Mouse (Mus musculus) ES-Bruce4 (cell line): Measurements from ENCODE around the gene Gramd4. TPM values are rescaled to one million over a fixed set of nuclear protein-coding genes. Genes with fewer than 3 reads are reported as not detected.

Experiments
- H3K27ac ChIP-seq: 2 replicates; pipeline ENCODE4 v1.5.1; 2012; ENCODE audit warnings: low read length, inconsistent platforms; ENCODE audit not compliant: insufficient read depth
- H3K27me3 ChIP-seq: 2 replicates; pipeline ENCODE4 v1.6.1; 2012; ENCODE audit warnings: mild to moderate bottlenecking, low read length, inconsistent platforms; ENCODE audit not compliant: control insufficient read depth, poor library complexity, insufficient read depth, severe bottlenecking
- H3K36me3 ChIP-seq: 2 replicates; pipeline ENCODE4 v1.6.1; 2012; ENCODE audit warnings: inconsistent platforms, mild to moderate bottlenecking, low read length, moderate library complexity; ENCODE audit not compliant: control insufficient read depth, poor library complexity, insufficient read depth, severe bottlenecking
- H3K4me1 ChIP-seq: one replicate; pipeline ENCODE4 v1.8.1; 2011; ENCODE audit warnings: low read length; ENCODE audit not compliant: control insufficient read depth, insufficient read depth
- H3K4me3 ChIP-seq: 2 replicates; pipeline ENCODE4 v1.5.1; 2011; ENCODE audit warnings: low read depth, mild to moderate bottlenecking, low read length
- H3K9ac ChIP-seq: 2 replicates; pipeline ENCODE4 v1.6.1; 2012; ENCODE audit warnings: low read depth, mild to moderate bottlenecking, inconsistent platforms; ENCODE audit not compliant: poor library complexity, severe bottlenecking
- H3K9me3 ChIP-seq: replicated peaks from 2 replicates; pipeline ENCODE4 v1.6.1; 2012; ENCODE audit warnings: mild to moderate bottlenecking, low read length, inconsistent platforms; ENCODE audit not compliant: control insufficient read depth, poor library complexity, insufficient read depth, severe bottlenecking
- CTCF ChIP-seq: IDR thresholded peaks from one replicate; pipeline ENCODE4 v1.8.1; 2011; ENCODE audit warnings: low read depth, low read length
- EP300 ChIP-seq: IDR thresholded peaks from 2 replicates; pipeline ENCODE4 v1.6.1; 2011; ENCODE audit warnings: low read depth, low read length; ENCODE audit not compliant: insufficient read depth
- POLR2A ChIP-seq: IDR thresholded peaks from one replicate; pipeline ENCODE4 v1.8.1; 2011; ENCODE audit warnings: low read length; ENCODE audit not compliant: insufficient read depth
- polyA plus RNA-seq: library from polyadenylated mRNA; stranded (reverse); fragments of >200 nt; gene quantifications from 2 replicates; pipeline ENCODE4 v1.2.4, GENCODE M21; 2011; ENCODE audit warnings: low read depth; ENCODE audit not compliant: missing spikeins, insufficient read depth, insufficient read length

The Gramd4 gene
- polyA plus RNA-seq, 1 experiment = 22.6 TPM

GRCm38 (mm10) chr15:86109650-86110211, 52.2 kb downstream of the Gramd4 start:
- Histone ChIP-seq H3K9ac (no peak overlapping the region), H3K9me3 (no peaks in the 10 kb centered on the region), H3K27me3 (no peaks in the 10 kb centered on the region), H3K4me1 (peaks cover 5% of the 10 kb centered on the region), H3K27ac (no peak overlapping the region), H3K36me3 (no peaks in the 10 kb centered on the region), H3K4me3 (no peak overlapping the region)
- no peak for TF ChIP-seq CTCF
- no peak for TF ChIP-seq EP300
- no peak for TF ChIP-seq POLR2A

- TF ChIP-seq CTCF = no peak
- TF ChIP-seq POLR2A = no peak
- no peak for TF ChIP-seq EP300
- Histone ChIP-seq H3K9ac (no peak overlapping the region), H3K27me3 (no peaks in the 10 kb centered on the region)
These were observed 53.0 kb downstream of the Gramd4 start for GRCm38 (mm10) chr15:86110361-86111103.

GRCm38 (mm10) chr15:86112707-86113341, 55.3 kb downstream of the Gramd4 start:
- Histone ChIP-seq H3K36me3 (no peaks in the 10 kb centered on the region), H3K27ac (no peak overlapping the region), H3K27me3 (no peaks in the 10 kb centered on the region), H3K9ac (no peak overlapping the region), H3K4me1 (peaks cover 11% of the 10 kb centered on the region), H3K4me3 (no peak overlapping the region), H3K9me3 (no peaks in the 10 kb centered on the region)
- no peak for TF ChIP-seq POLR2A
- no peak for TF ChIP-seq EP300
- TF ChIP-seq CTCF = no peak

More at GRCm38 (mm10) chr15:86110361-86111103, 53.0 kb downstream of the Gramd4 start:
- peaks cover 5% of the 10 kb centered on the region for H3K4me1 ChIP-seq
- no peaks in the 10 kb centered on the region for H3K36me3 ChIP-seq
- no peaks in the 10 kb centered on the region for H3K9me3 ChIP-seq
- no peak overlapping the region for H3K27ac ChIP-seq
- H3K4me3 ChIP-seq = no peak overlapping the region

- H3K27ac ChIP-seq = no peak overlapping the region
- no peaks in the 10 kb centered on the region for H3K36me3 ChIP-seq
- no peaks in the 10 kb centered on the region for H3K27me3 ChIP-seq
- H3K9me3 ChIP-seq = no peaks in the 10 kb centered on the region
- peaks cover 9% of the 10 kb centered on the region for H3K4me1 ChIP-seq
- TF ChIP-seq CTCF (no peak), EP300 (no peak), POLR2A (no peak)
- H3K9ac ChIP-seq = no peak overlapping the region
- H3K4me3 ChIP-seq = no peak overlapping the region
These were observed 55.8 kb downstream of the Gramd4 start for GRCm38 (mm10) chr15:86113342-86113710.

GRCm38 (mm10) chr15:86116421-86116820, 58.9 kb downstream of the Gramd4 start:
- H3K4me3 ChIP-seq = no peak overlapping the region
- TF ChIP-seq POLR2A = no peak
- TF ChIP-seq EP300 = no peak
- no peak for TF ChIP-seq CTCF
- no peaks in the 10 kb centered on the region for H3K36me3 ChIP-seq
- H3K4me1 ChIP-seq = peaks cover 7% of the 10 kb centered on the region
- no peak overlapping the region for H3K9ac ChIP-seq
- no peak overlapping the region for H3K27ac ChIP-seq
- no peaks in the 10 kb centered on the region for H3K27me3 ChIP-seq
- H3K9me3 ChIP-seq = no peaks in the 10 kb centered on the region
